Mouse (Mus musculus): ENCODE results near the gene Sde2.

The Sde2 gene

GRCm38 (mm10) chr1:180850316-180851270 is at the start of gene Sde2:
Gene Sde2, plus strand, starts transcription at chr1:180851127.
- in situ Hi-C loops (cut with MboI, MseI), result loop anchor here (5.0 kb wide), 1 partner anchor 33 kb away; no protein-coding TSS in a partner anchor

GRCm38 (mm10) chr1:180801466-180801994 is 49.4 kb upstream of the Sde2 start:
- in situ Hi-C loops (cut with MboI, MseI), result no loop called here

- in situ Hi-C loops (cut with MboI, MseI), result no loop called here
Measured at GRCm38 (mm10) chr1:180803881-180804280, 47.0 kb upstream of the Sde2 start.

- in situ Hi-C loops (cut with MboI, MseI), result no loop called here
Measured at GRCm38 (mm10) chr1:180808831-180809230, 42.1 kb upstream of the Sde2 start.

GRCm38 (mm10) chr1:180810976-180811375 is 40.0 kb upstream of the Sde2 start:
- in situ Hi-C loops (cut with MboI, MseI), result no loop called here

GRCm38 (mm10) chr1:180811596-180812462 is 39.1 kb upstream of the Sde2 start:
- in situ Hi-C loops (cut with MboI, MseI), result no loop called here

GRCm38 (mm10) chr1:180812463-180813408 is 38.2 kb upstream of the Sde2 start:
- in situ Hi-C loops (cut with MboI, MseI), result no loop called here

- in situ Hi-C loops (cut with MboI, MseI), result no loop called here
Measured at GRCm38 (mm10) chr1:180813409-180813884, 37.5 kb upstream of the Sde2 start.

GRCm38 (mm10) chr1:180813885-180814740 is 36.8 kb upstream of the Sde2 start, which contains the start of gene H3f3a:
Gene H3f3a, minus strand, starts transcription at chr1:180813943.
- in situ Hi-C loops (cut with MboI, MseI), result no loop called here

- in situ Hi-C loops (cut with MboI, MseI), result loop anchor here (5.0 kb wide), 1 partner anchor 37 kb away; the partner anchor contains the start of gene Sde2
Measured at GRCm38 (mm10) chr1:180815371-180816024, 35.4 kb upstream of the Sde2 start.

- in situ Hi-C loops (cut with MboI, MseI), result loop anchor here (5.0 kb wide), 1 partner anchor 34 kb away; the partner anchor contains the start of gene Sde2
Measured at GRCm38 (mm10) chr1:180818000-180818399, 32.9 kb upstream of the Sde2 start.

GRCm38 (mm10) chr1:180821101-180821500 is 29.8 kb upstream of the Sde2 start:
- in situ Hi-C loops (cut with MboI, MseI), result no loop called here

GRCm38 (mm10) chr1:180822276-180822675 is 28.7 kb upstream of the Sde2 start:
- in situ Hi-C loops (cut with MboI, MseI), result no loop called here

- in situ Hi-C loops (cut with MboI, MseI), result no loop called here
Measured at GRCm38 (mm10) chr1:180823716-180824115, 27.2 kb upstream of the Sde2 start.

- in situ Hi-C loops (cut with MboI, MseI), result no loop called here
Measured at GRCm38 (mm10) chr1:180824721-180825120, 26.2 kb upstream of the Sde2 start.

GRCm38 (mm10) chr1:180826634-180827033 is 24.3 kb upstream of the Sde2 start:
- in situ Hi-C loops (cut with MboI, MseI), result no loop called here

GRCm38 (mm10) chr1:180829775-180830174 is 21.2 kb upstream of the Sde2 start:
- in situ Hi-C loops (cut with MboI, MseI), result no loop called here

GRCm38 (mm10) chr1:180830175-180830574 is 20.8 kb upstream of the Sde2 start:
- in situ Hi-C loops (cut with MboI, MseI), result no loop called here

All from regulatory T cell (primary cell).